Mouse (Mus musculus): ENCODE measurements at regions not wholly inside any gene's neighbourhood (a gene's known extent, or its start where the extent isn't known, plus 50 kb on each side); places are given as distances from the start of the nearest gene placed in this dataset.

DNA sequence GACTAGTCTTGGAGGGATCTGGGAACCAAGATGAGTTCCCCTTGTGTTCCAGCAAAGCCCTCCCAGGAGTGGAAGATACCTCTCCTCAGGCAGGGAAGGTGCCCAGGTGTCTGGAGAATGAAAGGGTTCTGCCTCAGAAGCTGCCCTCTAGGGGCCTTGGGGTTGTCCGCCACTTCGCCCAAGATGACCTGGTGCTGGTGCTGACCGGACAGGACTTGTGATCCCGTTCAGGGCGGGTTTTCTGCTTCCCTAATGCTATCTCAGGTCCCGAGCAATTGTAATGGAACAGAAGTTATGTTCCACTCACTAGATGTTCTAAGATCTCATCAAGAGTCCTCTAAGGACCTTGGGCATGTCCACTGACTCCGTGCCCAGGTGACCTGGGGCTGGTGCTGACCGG lies 1726.6 kb upstream of the Pcdh20 start:
- ATAC-seq (ENCODE audit: low read depth) (no peak), DNase-seq (no peak)
- no peaks in the 10 kb centered on the region for H3K4me1 ChIP-seq (replicated peaks)
- H3K9ac ChIP-seq = no peak overlapping the region
- H3K4me3 ChIP-seq (replicated peaks) = no peak overlapping the region
- WGBS (ENCODE audit: insufficient replicate concordance) = 65% methylated on average over 8 of the region's 8 CpGs
- H3K27ac ChIP-seq = no peak overlapping the region
- H3K4me2 ChIP-seq = no peak overlapping the region
- no peaks in the 10 kb centered on the region for H3K36me3 ChIP-seq
- no peaks in the 10 kb centered on the region; the same call in 1 of the 2 replicates for H3K9me3 ChIP-seq (replicated peaks)
- no peaks in the 10 kb centered on the region for H3K27me3 ChIP-seq

- Histone ChIP-seq H3K36me3 (no peaks in the 10 kb centered on the region), H3K9me3 (replicated peaks) (no peaks in the 10 kb centered on the region), H3K9ac (no peak overlapping the region), H3K4me2 (no peak overlapping the region), H3K4me1 (replicated peaks) (no peaks in the 10 kb centered on the region), H3K27ac (no peak overlapping the region), H3K27me3 (no peaks in the 10 kb centered on the region), H3K4me3 (replicated peaks) (no peak overlapping the region)
- ATAC-seq (ENCODE audit: low read depth) = no peak
- WGBS (ENCODE audit: insufficient replicate concordance) = 53% methylated on average over 3 of the region's 3 CpGs
- DNase-seq = no peak
These were observed 1701.5 kb upstream of the Pcdh20 start for GRCm38 (mm10) chr14:90172729-90173128.

All from liver, embryonic 13.5 days (tissue).